Mouse (Mus musculus) thymus, postnatal 0 days (tissue): ENCODE data around the gene Gnao1. TPM values are rescaled to one million over a fixed set of nuclear protein-coding genes. Genes with fewer than 3 reads are reported as not detected.

Source experiments
- DNase-seq: peaks from one replicate; pipeline ENCODE4 v3.0.0-alpha.2; 2015; ENCODE audit warnings: low spot score
- polyA plus RNA-seq: library from polyadenylated mRNA; unstranded; fragments of >200 nt; fragmentation: Nextera tagmentation; extraction: Ambion mirVana; gene quantifications from 2 replicates; pipeline ENCODE4 v1.2.1, GENCODE M21; 2015

Gene Gnao1
- polyA plus RNA-seq, 1 experiment from 2014 or later: 0.60 TPM

GRCm38 (mm10) chr8:93843858-93844502 lies 34.2 kb downstream of the Gnao1 start:
- peak; percentile 3 for DNase-seq

DNA sequence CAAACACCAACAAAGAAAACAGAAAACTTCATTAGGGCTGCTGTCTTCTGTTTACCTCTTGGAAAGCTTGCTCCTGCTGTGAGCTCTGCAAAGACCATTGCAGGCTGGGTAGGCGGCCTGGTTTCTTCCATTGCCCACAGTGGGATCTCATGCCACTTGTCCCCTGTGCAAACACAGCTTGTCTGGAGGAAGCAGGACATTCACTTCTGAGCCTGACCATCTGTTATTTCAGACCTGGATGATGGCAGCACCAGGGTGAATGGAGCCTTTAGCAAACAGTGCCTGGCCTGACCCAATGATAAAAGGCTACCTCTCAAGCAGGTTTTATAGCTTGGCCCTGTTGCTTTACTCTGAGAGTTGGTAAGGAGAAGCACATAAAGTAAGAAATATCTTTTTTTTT lies 35.4 kb downstream of the Gnao1 start:
- DNase-seq: no peak

GRCm38 (mm10) chr8:93852087-93852645 lies 42.4 kb downstream of the Gnao1 start:
- DNase-seq: no peak

- no peak for DNase-seq
Measured at GRCm38 (mm10) chr8:93852851-93853461, 43.2 kb downstream of the Gnao1 start.

DNA sequence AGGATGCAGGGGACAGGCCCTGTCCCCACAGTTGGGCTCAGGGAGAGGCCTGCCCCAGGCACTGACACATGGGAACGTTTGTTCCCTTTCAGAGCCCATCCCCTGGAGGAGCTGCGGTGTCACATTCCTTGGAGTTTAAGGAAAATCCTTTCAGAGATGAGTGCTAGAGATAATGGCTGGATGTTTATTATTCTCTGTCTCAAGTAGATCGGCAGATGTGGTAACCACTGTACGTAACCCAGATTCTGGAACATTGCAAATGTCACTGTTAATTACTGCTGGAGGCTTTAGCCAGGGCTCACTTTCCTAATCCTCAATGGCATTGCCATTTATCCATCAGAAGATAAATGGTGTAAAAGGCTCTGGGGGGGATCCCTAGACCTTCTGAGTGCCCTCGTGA lies 44.9 kb downstream of the Gnao1 start:
- no peak for DNase-seq

- DNase-seq: no peak
Measured at GRCm38 (mm10) chr8:93855272-93855671, 45.5 kb downstream of the Gnao1 start.

GRCm38 (mm10) chr8:93857144-93857543 lies 47.4 kb downstream of the Gnao1 start:
- no peak for DNase-seq

DNA sequence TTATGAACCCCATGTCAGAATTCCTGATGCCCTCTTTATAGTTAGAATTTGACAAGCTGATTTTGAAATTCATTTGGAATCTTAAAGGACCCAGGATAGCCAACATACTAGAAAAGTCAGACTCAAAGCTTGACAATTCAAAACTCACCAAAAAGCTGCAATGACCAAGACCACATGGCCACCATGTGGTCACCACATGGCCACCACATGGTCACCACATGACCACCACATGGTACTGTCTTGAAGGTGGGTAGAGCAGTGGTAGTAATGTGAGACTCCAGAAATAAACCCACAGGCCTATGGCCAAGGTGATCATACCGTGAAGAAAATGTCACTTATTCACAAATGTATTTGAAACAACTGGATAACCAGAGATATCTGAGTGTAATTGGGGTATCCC lies 48.5 kb downstream of the Gnao1 start:
- no peak for DNase-seq

DNA sequence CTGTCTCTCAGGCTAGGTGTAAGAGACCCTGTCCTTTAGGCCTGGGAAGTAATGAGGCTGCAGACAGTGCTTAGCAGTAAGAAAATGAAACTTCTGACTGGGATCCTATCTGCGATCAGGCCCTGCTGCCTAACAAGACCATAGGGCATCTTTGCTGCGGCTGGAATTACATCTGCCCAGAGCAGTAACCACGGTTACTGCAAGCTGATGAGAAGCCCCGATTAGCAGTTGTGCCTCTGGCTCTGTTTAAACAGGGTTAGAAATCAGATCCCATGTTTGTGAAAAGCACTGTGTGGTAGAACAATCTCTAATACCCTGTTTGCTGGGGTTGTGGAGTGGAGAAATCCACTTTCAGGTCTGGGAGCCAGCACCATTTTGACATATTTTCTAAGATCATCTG lies 50.3 kb downstream of the Gnao1 start:
- DNase-seq: no peak

DNA sequence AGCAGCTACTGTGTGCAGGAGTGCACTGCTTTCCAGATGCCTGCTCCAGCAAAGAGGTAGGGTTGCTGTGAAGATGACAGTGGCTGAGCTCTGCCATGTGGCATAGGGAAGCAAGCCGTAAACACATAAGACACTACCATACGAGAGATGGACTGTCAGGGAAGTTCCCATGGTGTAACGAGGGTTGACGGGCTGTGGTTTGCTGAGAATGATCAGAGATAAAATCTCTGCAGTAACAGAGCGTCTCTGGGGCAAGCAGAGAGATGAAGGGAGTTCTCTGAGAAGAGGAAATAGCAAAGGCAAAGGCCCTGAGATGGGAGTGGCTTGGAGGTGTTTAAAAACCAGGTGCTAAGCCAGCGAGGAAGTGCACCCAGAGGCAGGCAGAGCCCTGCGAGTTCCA lies 54.3 kb downstream of the Gnao1 start:
- peak; percentile 31 for DNase-seq

DNA sequence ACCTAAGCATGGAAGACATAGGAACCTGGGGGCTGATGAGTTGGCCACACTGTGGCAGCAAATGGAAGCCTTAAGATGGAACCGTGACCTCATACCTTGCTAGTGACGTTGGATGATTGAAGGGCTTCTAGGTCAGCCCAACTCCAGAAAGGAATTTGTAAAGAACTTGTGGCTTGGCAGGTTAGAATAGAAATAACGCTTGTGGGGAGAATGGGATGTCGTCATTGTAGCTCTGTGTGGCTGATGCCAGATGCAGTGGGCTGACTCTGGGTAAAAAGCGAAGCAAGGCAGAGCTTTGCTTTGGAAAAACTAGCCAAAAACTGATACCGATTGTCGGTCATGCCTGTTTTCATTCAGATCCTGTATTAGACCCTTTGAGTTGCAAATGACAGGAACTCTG lies 56.5 kb downstream of the Gnao1 start:
- DNase-seq: no peak

- DNase-seq: no peak
Measured at GRCm38 (mm10) chr8:93868486-93869221, 58.9 kb downstream of the Gnao1 start.

- no peak for DNase-seq
Measured at GRCm38 (mm10) chr8:93871275-93871674, 61.5 kb downstream of the Gnao1 start.

DNA sequence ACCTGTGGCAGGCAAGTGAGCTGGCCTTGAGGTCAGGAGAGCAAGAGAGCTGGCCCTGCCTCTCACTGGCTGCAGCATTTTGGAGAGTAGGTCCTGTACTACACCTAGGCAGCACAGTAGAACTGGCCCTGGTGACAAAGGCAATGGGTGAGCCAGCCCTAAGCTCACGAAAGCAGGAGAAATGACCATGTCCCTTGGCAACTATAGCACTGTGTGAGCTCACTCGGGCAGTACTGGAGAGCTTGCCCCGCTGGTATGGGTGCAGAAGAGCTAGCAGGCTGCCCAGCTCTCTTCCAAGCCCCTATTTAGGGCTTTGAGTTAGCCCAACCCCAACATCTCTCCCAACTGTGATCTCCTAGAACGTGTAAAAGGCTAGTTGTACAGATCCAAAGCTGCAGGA lies 68.6 kb downstream of the Gnao1 start:
- DNase-seq: no peak

- DNase-seq: no peak
Measured at GRCm38 (mm10) chr8:93879966-93880365, 70.2 kb downstream of the Gnao1 start.

DNA sequence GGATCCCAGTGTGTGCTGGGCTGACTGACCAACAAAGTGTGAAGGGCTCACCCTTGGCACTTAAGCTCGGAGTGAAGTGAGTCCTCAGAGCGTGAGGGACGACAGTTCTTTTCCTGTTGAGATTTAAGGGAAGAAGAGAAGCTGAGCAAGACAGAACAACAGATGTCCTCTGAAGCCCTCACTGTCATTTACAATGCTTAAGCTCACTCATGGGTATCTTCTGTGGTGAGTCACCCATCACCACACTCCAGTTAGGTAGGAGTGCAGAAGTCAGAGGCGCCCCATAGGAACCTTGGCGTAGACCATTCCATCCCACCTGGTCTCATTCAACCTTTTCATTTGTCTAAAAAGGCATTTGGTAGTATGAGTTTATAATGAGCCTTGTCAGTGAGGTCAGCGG lies 71.6 kb downstream of the Gnao1 start:
- DNase-seq: no peak

DNA sequence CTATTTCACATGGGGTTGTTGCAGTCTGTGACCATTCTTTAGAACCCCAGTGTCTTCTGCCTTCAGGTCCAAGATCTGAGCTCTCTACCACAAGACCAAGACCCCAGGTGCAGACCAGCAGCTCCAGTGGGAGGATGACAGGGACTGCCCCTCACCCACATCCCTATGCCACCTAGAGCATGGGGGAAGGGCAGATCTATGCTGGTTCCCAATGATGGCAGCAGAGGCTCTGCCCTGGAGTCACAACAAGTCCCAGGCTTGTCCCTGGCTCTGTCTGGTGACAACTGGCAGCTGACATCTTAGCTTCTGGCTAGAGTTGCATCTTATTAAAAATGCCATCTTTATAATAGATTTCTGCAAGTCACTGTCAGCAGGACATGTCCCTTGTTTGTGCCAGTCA lies 73.5 kb downstream of the Gnao1 start:
- DNase-seq: no peak

GRCm38 (mm10) chr8:93883771-93884170 lies 74.0 kb downstream of the Gnao1 start:
- no peak for DNase-seq

GRCm38 (mm10) chr8:93884316-93884715 lies 74.5 kb downstream of the Gnao1 start:
- DNase-seq: no peak

GRCm38 (mm10) chr8:93886181-93886580 lies 76.4 kb downstream of the Gnao1 start:
- DNase-seq: no peak

GRCm38 (mm10) chr8:93888150-93888676 lies 78.4 kb downstream of the Gnao1 start:
- no peak for DNase-seq
